Mouse (Mus musculus) ES-E14 (cell line): ENCODE measurements around the gene Zc3hav1l. TPM values are rescaled to one million over a fixed set of nuclear protein-coding genes. Genes with fewer than 3 reads are reported as not detected.

Experiments
- DNase-seq: peaks from one replicate; pipeline ENCODE4 v3.0.0-alpha.2; 2013; ENCODE audit warnings: low read depth, low spot score
- H3K27ac ChIP-seq: 2 replicates; pipeline ENCODE4 v1.5.1; 2012; ENCODE audit warnings: low read depth, mild to moderate bottlenecking, low read length, moderate library complexity, mixed read lengths; ENCODE audit not compliant: poor library complexity, insufficient read depth, severe bottlenecking
- H3K36me3 ChIP-seq: 2 replicates; pipeline ENCODE4 v1.6.1; 2012; ENCODE audit warnings: mild to moderate bottlenecking, low read length, moderate library complexity, mixed read lengths; ENCODE audit not compliant: control insufficient read depth, poor library complexity, insufficient read depth, severe bottlenecking
- H3K4me1 ChIP-seq, 2 experiments: fragments of 150-350 bp in 1 of 2; sonication (generic) in 1 of 2; 2 replicates each; pipeline ENCODE4 v1.6.1; 2012; ENCODE audit warnings: low read length in 2 of 2, mild to moderate bottlenecking in 1 of 2, mixed read lengths in 1 of 2; ENCODE audit not compliant: control insufficient read depth in 2 of 2, insufficient read depth in 2 of 2, poor library complexity in 1 of 2
- H3K4me3 ChIP-seq, 2 experiments: fragments of 150-350 bp in 1 of 2; sonication (generic) in 1 of 2; 2 replicates each; pipeline ENCODE4 v1.5.1; 2012; ENCODE audit warnings: low read length in 2 of 2, low read depth in 1 of 2, mild to moderate bottlenecking in 1 of 2, mixed read lengths in 1 of 2; ENCODE audit not compliant: insufficient read depth in 1 of 2, poor library complexity in 1 of 2, severe bottlenecking in 1 of 2
- H3K9ac ChIP-seq: 2 replicates; pipeline ENCODE4 v1.6.1; 2012; ENCODE audit warnings: low read depth, mild to moderate bottlenecking, low read length, mixed read lengths; ENCODE audit not compliant: poor library complexity, insufficient read depth, severe bottlenecking
- H3K9me3 ChIP-seq: fragments of 150-350 bp; sonication (generic); 2 replicates; pipeline ENCODE4 v1.6.1; 2012; ENCODE audit warnings: low read depth, mild to moderate bottlenecking, low read length; ENCODE audit not compliant: control insufficient read depth, insufficient read depth
- CHD2 ChIP-seq: IDR thresholded peaks from 2 replicates; pipeline ENCODE4 v1.6.1; 2014; ENCODE audit warnings: mild to moderate bottlenecking, low read depth, low read length, inconsistent platforms
- HCFC1 ChIP-seq: IDR thresholded peaks from 2 replicates; pipeline ENCODE4 v1.6.1; 2012; ENCODE audit warnings: low read length, inconsistent platforms, borderline replicate concordance; ENCODE audit not compliant: insufficient read depth
- MAFK ChIP-seq: IDR thresholded peaks from 2 replicates; pipeline ENCODE4 v1.6.1; 2014; ENCODE audit warnings: mild to moderate bottlenecking, low read depth, low read length, inconsistent platforms; ENCODE audit not compliant: insufficient read depth
- ZC3H11A ChIP-seq: IDR thresholded peaks from 2 replicates; pipeline ENCODE4 v1.6.1; 2012; ENCODE audit warnings: low read depth, mild to moderate bottlenecking, inconsistent platforms, low read length, borderline replicate concordance
- ZNF384 ChIP-seq: IDR thresholded peaks from 2 replicates; pipeline ENCODE4 v1.6.1; 2012; ENCODE audit warnings: low read depth, low read length, inconsistent platforms
- in situ Hi-C, 2 experiments: fragments of 600-800 bp; cut with MboI; formaldehyde crosslinking; loops; one replicate each; pipeline ENCODE4 v1.15.1; 2025; ENCODE audit warnings: low sequenced_read_pairs in 2 of 2, inconsistent platforms in 1 of 2; ENCODE audit not compliant: unreplicated experiment in 2 of 2
- total RNA-seq: library from RNA; depleted of rRNA; stranded (reverse); fragments of 300-350 nt; gene quantifications from 2 replicates; pipeline ENCODE4 v1.2.3, GENCODE M21; 2012

Gene Zc3hav1l
- total RNA-seq, 1 experiment: 3.8 TPM

GRCm38 (mm10) chr6:38316050-38316449 is 17.0 kb upstream of the Zc3hav1l start:
- peak; percentile 80 for TF ChIP-seq MAFK
- no peak for TF ChIP-seq CHD2
- Histone ChIP-seq H3K36me3 (peaks cover 1% of the 10 kb centered on the region), H3K9ac (no peak overlapping the region), H3K4me3 (no peak overlapping the region), H3K4me1 (peaks cover 0 to 9% of the 10 kb centered on the region in 2 experiments; a peak in 1 of 4 replicates), H3K27ac (no peak overlapping the region), H3K9me3 (no peaks in the 10 kb centered on the region)
- in situ Hi-C loops: no loop called here
- no peak for DNase-seq

- TF ChIP-seq HCFC1: no peak
- TF ChIP-seq ZNF384: no peak
- TF ChIP-seq CHD2: no peak
- no peak for TF ChIP-seq MAFK
- TF ChIP-seq ZC3H11A: no peak
These were observed 10.7 kb upstream of the Zc3hav1l start for GRCm38 (mm10) chr6:38309741-38310140.

GRCm38 (mm10) chr6:38304981-38305380 is 5.9 kb upstream of the Zc3hav1l start:
- Histone ChIP-seq H3K4me1 (no peaks in the 10 kb centered on the region), H3K36me3 (no peaks in the 10 kb centered on the region)

More at GRCm38 (mm10) chr6:38309741-38310140, 10.7 kb upstream of the Zc3hav1l start:
- Histone ChIP-seq H3K36me3 (no peaks in the 10 kb centered on the region; the same call in 1 of the 2 replicates), H3K4me3 (no peak overlapping the region), H3K27ac (no peak overlapping the region), H3K9me3 (no peaks in the 10 kb centered on the region), H3K4me1 (peaks cover 0 to 2% of the 10 kb centered on the region in 2 experiments; a peak in 1 of 4 replicates), H3K9ac (no peak overlapping the region)
- no peak for DNase-seq
- in situ Hi-C loops: no loop called here

GRCm38 (mm10) chr6:38298246-38298635 is 818 bp downstream of the Zc3hav1l start:
- Histone ChIP-seq H3K4me3 (peak overlapping the region; percentile 79 to 91), H3K36me3 (peaks cover 5% of the 10 kb centered on the region), H3K27ac (no peak overlapping the region), H3K9me3 (no peaks in the 10 kb centered on the region), H3K9ac (peak overlapping the region; percentile 77), H3K4me1 (no peaks in the 10 kb centered on the region; a peak in 1 of 4 replicates)
- TF ChIP-seq MAFK: no peak
- TF ChIP-seq ZC3H11A: no peak
- no peak for TF ChIP-seq HCFC1
- TF ChIP-seq CHD2: no peak
- no peak for TF ChIP-seq ZNF384
- peak; percentile 13 for DNase-seq
- in situ Hi-C loops: no loop called here

More at GRCm38 (mm10) chr6:38304981-38305380, 5.9 kb upstream of the Zc3hav1l start:
- TF ChIP-seq CHD2: no peak
- TF ChIP-seq MAFK: no peak
- no peak for TF ChIP-seq HCFC1
- TF ChIP-seq ZNF384: no peak
- Histone ChIP-seq H3K4me3 (no peak overlapping the region), H3K9me3 (no peaks in the 10 kb centered on the region), H3K9ac (no peak overlapping the region), H3K27ac (no peak overlapping the region)
- in situ Hi-C loops: no loop called here
- DNase-seq: peak; percentile 30

GRCm38 (mm10) chr6:38297580-38298245 is 1.3 kb downstream of the Zc3hav1l start:
- H3K36me3 ChIP-seq: peaks cover 5% of the 10 kb centered on the region
- peaks cover 0 to under 1% of the 10 kb centered on the region in 2 experiments; a peak in 2 of 4 replicates for H3K4me1 ChIP-seq
- in situ Hi-C loops: no loop called here
- no peak overlapping the region for H3K27ac ChIP-seq
- no peak overlapping the region for H3K9ac ChIP-seq
- peak overlapping the region; percentile 79 to 91; a peak in 2 of 4 replicates for H3K4me3 ChIP-seq
- H3K9me3 ChIP-seq: no peaks in the 10 kb centered on the region
- no peak for TF ChIP-seq HCFC1
- no peak for TF ChIP-seq MAFK
- no peak for TF ChIP-seq ZC3H11A
- no peak for TF ChIP-seq CHD2
- TF ChIP-seq ZNF384: peak; percentile 50; the same call in 1 of the 2 replicates
- peak; percentile 7 for DNase-seq
